Mouse (Mus musculus): ENCODE data around the gene B3galnt1.

B3galnt1 gene

GRCm38 (mm10) chr3:69598261-69599165, at the start of gene B3galnt1:
B3galnt1 (minus strand) TSS chr3:69598960.
- DNase-seq: peak; percentile 63 to 81

GRCm38 (mm10) chr3:69634521-69634920, 35.8 kb upstream of the B3galnt1 start:
- DNase-seq: no peak

- no peak for DNase-seq
Observed at GRCm38 (mm10) chr3:69633706-69634420, 35.1 kb upstream of the B3galnt1 start.

GRCm38 (mm10) chr3:69626963-69627590, 28.3 kb upstream of the B3galnt1 start:
- DNase-seq: peak in 1 of 2 experiments; percentile 47

- DNase-seq: no peak
Observed at GRCm38 (mm10) chr3:69626213-69626962, 27.6 kb upstream of the B3galnt1 start.

- peak in 1 of 2 experiments; percentile 37 for DNase-seq
Observed at GRCm38 (mm10) chr3:69624182-69624581, 25.4 kb upstream of the B3galnt1 start.

- peak; percentile 9 to 58 for DNase-seq
Observed at GRCm38 (mm10) chr3:69607909-69608308, 9.1 kb upstream of the B3galnt1 start.

- DNase-seq: peak; percentile 47 to 72
Observed at GRCm38 (mm10) chr3:69607468-69607867, 8.7 kb upstream of the B3galnt1 start.

GRCm38 (mm10) chr3:69606923-69607322, 8.2 kb upstream of the B3galnt1 start:
- DNase-seq: no peak

- DNase-seq: peak in 1 of 2 experiments; percentile 10
Observed at GRCm38 (mm10) chr3:69599166-69599500, 373 bp upstream of the B3galnt1 start.

- DNase-seq: no peak
Observed at GRCm38 (mm10) chr3:69597816-69598215, 944 bp downstream of the B3galnt1 start.

- DNase-seq: no peak
Observed at GRCm38 (mm10) chr3:69597211-69597610, 1.5 kb downstream of the B3galnt1 start.

- no peak for DNase-seq
Observed at GRCm38 (mm10) chr3:69596116-69596515, 2.6 kb downstream of the B3galnt1 start.

- DNase-seq: no peak
Observed at GRCm38 (mm10) chr3:69594071-69594470, 4.7 kb downstream of the B3galnt1 start.

GRCm38 (mm10) chr3:69593426-69593825, 5.3 kb downstream of the B3galnt1 start:
- DNase-seq: no peak

- peak; percentile 88 to 91 for DNase-seq
Observed at GRCm38 (mm10) chr3:69588101-69588760, 10.5 kb downstream of the B3galnt1 start.

- no peak for DNase-seq
Observed at GRCm38 (mm10) chr3:69583798-69584197, 15.0 kb downstream of the B3galnt1 start.

GRCm38 (mm10) chr3:69578791-69579190, 20.0 kb downstream of the B3galnt1 start:
- no peak for DNase-seq

- no peak for DNase-seq
Observed at GRCm38 (mm10) chr3:69576715-69577114, 22.0 kb downstream of the B3galnt1 start.

- no peak for DNase-seq
Observed at GRCm38 (mm10) chr3:69575577-69575976, 23.2 kb downstream of the B3galnt1 start.

- no peak for DNase-seq
Observed at GRCm38 (mm10) chr3:69572561-69572960, 26.2 kb downstream of the B3galnt1 start.

- peak in 1 of 2 experiments; percentile 48 for DNase-seq
Observed at GRCm38 (mm10) chr3:69565586-69565985, 33.2 kb downstream of the B3galnt1 start.
